Mouse (Mus musculus): ENCODE results near the gene C4b.

- TF ChIP-seq CTCF (IDR thresholded peaks at IDR 0.05; ENCODE audit: control insufficient read depth, insufficient read depth, insufficient replicate concordance, low read depth, low read length) (no peak), POLR2A (IDR thresholded peaks at IDR 0.05; ENCODE audit: control insufficient read depth, low read depth, low read length) (no peak)
Observed at GRCm38 (mm10) chr17:34683179-34683578, 60.5 kb downstream of the C4b start.
